Comparison of ENCODE assay signal across 8 mouse cellular contexts in the genomic region with DNA sequence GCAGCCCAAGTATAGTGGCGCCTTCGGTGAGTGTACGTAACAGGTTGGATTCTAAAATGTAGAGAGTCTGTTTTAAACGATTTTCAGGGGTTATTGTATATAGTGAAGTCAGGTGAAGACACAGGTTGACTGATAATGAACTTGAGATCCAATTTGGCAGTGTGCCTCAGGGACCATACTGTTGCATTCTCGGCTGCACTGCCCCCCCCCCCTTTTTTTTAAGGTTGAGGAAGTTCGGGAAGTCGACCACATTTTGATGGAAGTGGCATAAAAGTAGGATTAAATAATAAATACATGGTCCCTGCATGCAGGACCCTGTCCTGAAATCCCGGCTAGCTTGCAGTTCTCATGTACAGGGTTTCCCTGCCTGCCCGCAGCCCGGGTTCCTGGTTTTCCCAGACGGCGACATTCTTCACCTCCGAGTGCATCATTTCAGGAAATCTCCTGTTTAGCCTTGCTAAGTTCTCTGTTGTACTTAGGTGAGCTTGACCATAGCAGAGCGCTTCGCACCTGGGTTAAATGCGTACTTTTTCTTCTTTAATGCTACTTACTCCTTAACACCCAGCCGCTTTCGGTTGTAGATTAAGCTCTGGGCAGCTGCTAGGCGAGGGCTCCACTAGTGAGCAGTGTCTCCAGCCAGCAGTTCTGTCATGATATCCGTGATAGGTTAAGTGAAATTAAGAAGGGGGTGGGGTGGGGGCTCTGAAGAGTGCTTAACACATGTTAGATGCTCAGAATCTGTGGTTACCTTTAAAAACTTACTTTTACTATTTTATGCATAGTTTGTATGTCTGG. TPM values are rescaled to one million over a fixed set of nuclear protein-coding genes. Genes with fewer than 3 reads are reported as not detected.
DNase-seq lines count a peak whose midpoint lies in the region; ATAC-seq and TF ChIP-seq lines count a peak whose summit lies in the region.

No protein-coding gene starts in this region.

- no peaks in the 10 kb centered on the region for H3K9me3 ChIP-seq in ES-Bruce4 (replicated peaks; ENCODE audit: control insufficient read depth, insufficient read depth, low read length, poor library complexity, severe bottlenecking)
- no peaks in the 10 kb centered on the region for H3K9me3 ChIP-seq in forebrain, embryonic 12.5 days
- no peaks in the 10 kb centered on the region for H3K9me3 ChIP-seq in limb, embryonic 13.5 days

- ATAC-seq in forebrain, embryonic 12.5 days (ENCODE audit: low FRiP score), result peak; percentile 50
- ATAC-seq in limb, embryonic 13.5 days (ENCODE audit: low FRiP score, low read depth), result peak; percentile 26; the same call in 1 of the 2 replicates

- H3K4me3 ChIP-seq in heart, adult 2 months, result peak overlapping the region; percentile 78
- peak overlapping the region; percentile 61 for H3K4me3 ChIP-seq in ES-Bruce4 (ENCODE audit: low read depth, low read length)
- peak overlapping the region; percentile 67 for H3K4me3 ChIP-seq in forebrain, embryonic 12.5 days (replicated peaks)
- peak overlapping the region; percentile 80 for H3K4me3 ChIP-seq in limb, embryonic 13.5 days

- TF ChIP-seq CTCF in heart, adult 2 months (IDR thresholded peaks at IDR 0.05), result no peak
- no peak for TF ChIP-seq CTCF in ES-Bruce4 (IDR thresholded peaks at IDR 0.05; ENCODE audit: low read depth, low read length)

- peaks cover 1% of the 10 kb centered on the region for H3K4me1 ChIP-seq in heart, adult 2 months (ENCODE audit: control insufficient read depth, insufficient read depth, low read length)
- H3K4me1 ChIP-seq in ES-Bruce4 (ENCODE audit: control insufficient read depth, insufficient read depth, low read length), result peaks cover 3% of the 10 kb centered on the region
- H3K4me1 ChIP-seq in forebrain, embryonic 12.5 days, result peaks cover 14% of the 10 kb centered on the region
- peaks cover 16% of the 10 kb centered on the region for H3K4me1 ChIP-seq in limb, embryonic 13.5 days

- peak overlapping the region; percentile 80 for H3K9ac ChIP-seq in heart, adult 2 months (ENCODE audit: low read depth, low read length)
- peak overlapping the region; percentile 38 for H3K9ac ChIP-seq in ES-Bruce4 (ENCODE audit: low read depth, poor library complexity, severe bottlenecking)
- peak overlapping the region; percentile 65 for H3K9ac ChIP-seq in forebrain, embryonic 12.5 days
- H3K9ac ChIP-seq in limb, embryonic 13.5 days, result peak overlapping the region; percentile 78

- TF ChIP-seq EP300 in heart, adult 2 months (IDR thresholded peaks at IDR 0.05; ENCODE audit: insufficient read depth, low read depth, low read length), result no peak
- no peak for TF ChIP-seq EP300 in ES-Bruce4 (IDR thresholded peaks at IDR 0.05; ENCODE audit: insufficient read depth, low read depth, low read length)

- no peaks in the 10 kb centered on the region for H3K27me3 ChIP-seq in heart, adult 2 months (ENCODE audit: control insufficient read depth, insufficient read depth, low read length)
- no peaks in the 10 kb centered on the region for H3K27me3 ChIP-seq in ES-Bruce4 (ENCODE audit: control insufficient read depth, insufficient read depth, low read length, poor library complexity, severe bottlenecking)
- H3K27me3 ChIP-seq in forebrain, embryonic 12.5 days, result no peaks in the 10 kb centered on the region
- H3K27me3 ChIP-seq in limb, embryonic 13.5 days, result no peaks in the 10 kb centered on the region

- 3% methylated on average over 20 of the region's 20 CpGs for WGBS in heart, adult 2 months
- WGBS in forebrain, embryonic 12.5 days, result 2% methylated on average over 20 of the region's 20 CpGs
- WGBS in limb, embryonic 13.5 days, result 2% methylated on average over 20 of the region's 20 CpGs

- no peak for TF ChIP-seq POLR2A in heart, adult 2 months (IDR thresholded peaks at IDR 0.05; ENCODE audit: insufficient read depth, low read depth, low read length)
- no peak for TF ChIP-seq POLR2A in ES-Bruce4 (IDR thresholded peaks at IDR 0.05; ENCODE audit: insufficient read depth, low read length)

- intact Hi-C loops in heart, adult 2 months (cut with DNase I), result no loop called here
- intact Hi-C loops in left cerebral cortex, postnatal 36 days (cut with DNase I), result no loop called here

- H3K79me2 ChIP-seq in heart, adult 2 months (replicated peaks; ENCODE audit: control insufficient read depth, insufficient read depth, low read length), result no peaks in the 10 kb centered on the region

- H3K36me3 ChIP-seq in heart, adult 2 months (ENCODE audit: control insufficient read depth, insufficient read depth, low read length), result no peaks in the 10 kb centered on the region
- H3K36me3 ChIP-seq in ES-Bruce4 (ENCODE audit: control insufficient read depth, insufficient read depth, low read length, poor library complexity, severe bottlenecking), result peaks cover 16% of the 10 kb centered on the region
- peaks cover 40% of the 10 kb centered on the region for H3K36me3 ChIP-seq in forebrain, embryonic 12.5 days (replicated peaks)
- H3K36me3 ChIP-seq in limb, embryonic 13.5 days, result peaks cover 40% of the 10 kb centered on the region

- H3K4me2 ChIP-seq in forebrain, embryonic 12.5 days, result peak overlapping the region; percentile 70
- H3K4me2 ChIP-seq in limb, embryonic 13.5 days (replicated peaks), result peak overlapping the region; percentile 82

- DNase-seq in heart, adult 2 months, result no peak
- no peak for DNase-seq in heart, postnatal 4 days
- peak; percentile 22 for DNase-seq in retina, embryonic 14.5 days (ENCODE audit: low spot score)
- DNase-seq in left cerebral cortex, postnatal 36 days (ENCODE audit: low spot score in 2 of 2), result no peak
- DNase-seq in layer of hippocampus, adult 8-10 months (ENCODE audit: low spot score in 2 of 2), result no peak

- H3K27ac ChIP-seq in heart, adult 2 months, result peak overlapping the region; percentile 83
- peak overlapping the region; percentile 10; the same call in 1 of the 2 replicates for H3K27ac ChIP-seq in ES-Bruce4 (ENCODE audit: insufficient read depth, low read length)
- peak overlapping the region; percentile 77 for H3K27ac ChIP-seq in forebrain, embryonic 12.5 days
- peak overlapping the region; percentile 84 for H3K27ac ChIP-seq in limb, embryonic 13.5 days

RNA-seq across cellular contexts. Expression of gene Ddx11, which starts 0.7 kb away (rescaled TPM):
- 1 to 10 TPM; 1.2 to 1.3 TPM for total RNA-seq in heart, adult 2 months (2021)
- polyA plus RNA-seq in heart, adult 2 months (2012; rRNA removed), result 1.3 and 2.9 TPM in 2 replicates
- 1 to 10 TPM; 7.7 to 8.9 TPM for total RNA-seq in heart, postnatal 4 days (2021)
- 29.4 and 38.2 TPM in 2 replicates for polyA plus RNA-seq in ES-Bruce4 (2011; ENCODE audit: insufficient read depth, insufficient read length, low read depth, missing spikeins)
- 25.0 and 30.2 TPM in 2 replicates for polyA plus RNA-seq in forebrain, embryonic 12.5 days (2016; fragmentation: Nextera tagmentation; extraction: Ambion mirVana)
- polyA plus RNA-seq in limb, embryonic 13.5 days (2015; fragmentation: Nextera tagmentation; extraction: Ambion mirVana), result 22.2 and 25.9 TPM in 2 replicates
- 1 to 10 TPM; 1.2 to 1.9 TPM for total RNA-seq in left cerebral cortex, postnatal 36 days (2021)
- total RNA-seq in layer of hippocampus, adult 8-10 months (2022), result 1 to 10 TPM in 3 of 4 experiments, under 1 TPM in 1; 0.89 to 1.9 (median 1.4) TPM

RNA-seq across cellular contexts. Expression of gene Washc1, which starts 12.7 kb away (rescaled TPM):
- 10 to 100 TPM; 19.2 to 21.5 TPM for total RNA-seq in heart, adult 2 months (2021)
- polyA plus RNA-seq in heart, adult 2 months (2012; rRNA removed), result 21.1 and 23.6 TPM in 2 replicates
- total RNA-seq in heart, postnatal 4 days (2021), result 10 to 100 TPM; 25.1 to 26.7 TPM
- polyA plus RNA-seq in ES-Bruce4 (2011; ENCODE audit: insufficient read depth, insufficient read length, low read depth, missing spikeins), result 23.5 and 26.9 TPM in 2 replicates
- polyA plus RNA-seq in forebrain, embryonic 12.5 days (2016; fragmentation: Nextera tagmentation; extraction: Ambion mirVana), result 34.8 and 35.2 TPM in 2 replicates
- 43.0 and 44.2 TPM in 2 replicates for polyA plus RNA-seq in limb, embryonic 13.5 days (2015; fragmentation: Nextera tagmentation; extraction: Ambion mirVana)
- total RNA-seq in left cerebral cortex, postnatal 36 days (2021), result 10 to 100 TPM; 43.3 to 44.5 TPM
- 10 to 100 TPM; 41.0 to 51.1 (median 49.0) TPM for total RNA-seq in layer of hippocampus, adult 8-10 months (2022)

RNA-seq across cellular contexts. Expression of gene Ndufv2, which starts 22.7 kb away (rescaled TPM):
- 1,000 to 10,000 TPM; 1,138 to 1,275 TPM for total RNA-seq in heart, adult 2 months (2021)
- polyA plus RNA-seq in heart, adult 2 months (2012; rRNA removed), result 270 and 461 TPM in 2 replicates
- total RNA-seq in heart, postnatal 4 days (2021), result 100 to 1,000 TPM; 846 to 878 TPM
- 211 and 233 TPM in 2 replicates for polyA plus RNA-seq in ES-Bruce4 (2011; ENCODE audit: insufficient read depth, insufficient read length, low read depth, missing spikeins)
- polyA plus RNA-seq in forebrain, embryonic 12.5 days (2016; fragmentation: Nextera tagmentation; extraction: Ambion mirVana), result 272 and 275 TPM in 2 replicates
- polyA plus RNA-seq in limb, embryonic 13.5 days (2015; fragmentation: Nextera tagmentation; extraction: Ambion mirVana), result 314 and 316 TPM in 2 replicates
- 100 to 1,000 TPM; 224 to 227 TPM for total RNA-seq in left cerebral cortex, postnatal 36 days (2021)
- 100 to 1,000 TPM; 227 to 270 (median 244) TPM for total RNA-seq in layer of hippocampus, adult 8-10 months (2022)

RNA-seq across cellular contexts. Expression of gene Ankrd12, which starts 47.1 kb away (rescaled TPM):
- total RNA-seq in heart, adult 2 months (2021), result 10 to 100 TPM; 18.7 to 22.2 TPM
- 2.6 and 7.1 TPM in 2 replicates for polyA plus RNA-seq in heart, adult 2 months (2012; rRNA removed)
- 10 to 100 TPM; 14.1 to 16.2 TPM for total RNA-seq in heart, postnatal 4 days (2021)
- 19.5 and 21.8 TPM in 2 replicates for polyA plus RNA-seq in ES-Bruce4 (2011; ENCODE audit: insufficient read depth, insufficient read length, low read depth, missing spikeins)
- 48.0 and 52.9 TPM in 2 replicates for polyA plus RNA-seq in forebrain, embryonic 12.5 days (2016; fragmentation: Nextera tagmentation; extraction: Ambion mirVana)
- 33.4 and 35.0 TPM in 2 replicates for polyA plus RNA-seq in limb, embryonic 13.5 days (2015; fragmentation: Nextera tagmentation; extraction: Ambion mirVana)
- total RNA-seq in left cerebral cortex, postnatal 36 days (2021), result 100 to 1,000 TPM; 217 to 219 TPM
- 100 to 1,000 TPM; 198 to 247 (median 235) TPM for total RNA-seq in layer of hippocampus, adult 8-10 months (2022)

Comparison
In these comparisons a context has a peak if more than half of its experiments do, and no peak if none do; other contexts are left out.
1. H3K27ac ChIP-seq: peak in every context shown above with its lines; median percentile 84 in limb, embryonic 13.5 days; 83 in heart, adult 2 months; 77 in forebrain, embryonic 12.5 days; 10 in ES-Bruce4.